Mouse (Mus musculus) gastrocnemius, postnatal 14 days (tissue): Measurements from ENCODE around the gene Marcksl1. TPM values are rescaled to one million over a fixed set of nuclear protein-coding genes. Genes with fewer than 3 reads are reported as not detected.
"Not testable (repeated sequence)": the region's sequence is repeated elsewhere in the genome, so short reads cannot be mapped to it uniquely, and the experiment has no call there.

Experiments
- DNase-seq: peaks from one replicate; pipeline ENCODE4 v3.0.0; 2021; ENCODE audit warnings: mixed read lengths
- intact Hi-C: fragments of 180-260 bp; cut with DNase I; formaldehyde crosslinking; loops from one replicate; pipeline ENCODE4 v1.15.1; 2025; ENCODE audit warnings: low total_unique reads
- total RNA-seq, 2 experiments: library from RNA; stranded (reverse); gene quantifications; 2 replicates each; pipeline ENCODE4 v1.2.3; 2021

The Marcksl1 gene
- total RNA-seq, 2 experiments from 2014 or later = 9.2 to 14.4 TPM

DNA sequence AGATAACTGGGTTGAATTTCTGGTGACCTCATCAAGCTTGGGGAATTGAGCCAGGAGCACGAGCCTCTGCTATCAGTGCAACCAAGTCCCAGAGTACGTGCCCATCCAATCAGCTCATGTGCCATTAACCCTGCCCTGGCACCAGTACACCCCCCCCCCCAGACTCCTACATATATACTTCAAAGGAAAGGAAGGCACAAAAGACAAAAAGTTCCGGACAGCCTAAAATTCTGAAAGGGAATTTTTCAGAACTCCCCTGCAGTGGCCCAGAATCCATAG is 5.2 kb upstream of the Marcksl1 start:
- intact Hi-C loops = no loop called here
- no peak for DNase-seq

GRCm38 (mm10) chr4:129508834-129509600 is 4.4 kb upstream of the Marcksl1 start:
- DNase-seq = no peak
- intact Hi-C loops = no loop called here

DNA sequence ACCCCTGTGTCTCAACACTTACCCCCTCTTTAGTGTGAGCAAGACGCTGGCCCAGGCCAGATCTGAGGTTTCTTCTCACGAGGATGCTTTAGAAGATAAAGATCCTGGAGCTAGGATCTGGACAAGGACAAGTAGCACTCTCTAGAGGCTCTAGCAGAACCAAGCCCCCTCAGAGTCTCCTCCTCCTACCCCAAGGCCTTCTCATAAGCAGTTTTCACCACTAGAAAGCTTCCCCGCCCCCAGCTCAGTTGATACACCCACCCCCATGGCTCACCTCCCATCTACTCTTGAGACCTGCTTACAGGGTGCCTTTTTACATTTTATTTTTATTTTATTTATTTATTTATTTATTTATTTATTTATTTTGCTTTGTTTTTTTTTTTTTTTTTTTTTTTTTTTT is 3.7 kb upstream of the Marcksl1 start:
- intact Hi-C loops = no loop called here
- DNase-seq = no peak

DNA sequence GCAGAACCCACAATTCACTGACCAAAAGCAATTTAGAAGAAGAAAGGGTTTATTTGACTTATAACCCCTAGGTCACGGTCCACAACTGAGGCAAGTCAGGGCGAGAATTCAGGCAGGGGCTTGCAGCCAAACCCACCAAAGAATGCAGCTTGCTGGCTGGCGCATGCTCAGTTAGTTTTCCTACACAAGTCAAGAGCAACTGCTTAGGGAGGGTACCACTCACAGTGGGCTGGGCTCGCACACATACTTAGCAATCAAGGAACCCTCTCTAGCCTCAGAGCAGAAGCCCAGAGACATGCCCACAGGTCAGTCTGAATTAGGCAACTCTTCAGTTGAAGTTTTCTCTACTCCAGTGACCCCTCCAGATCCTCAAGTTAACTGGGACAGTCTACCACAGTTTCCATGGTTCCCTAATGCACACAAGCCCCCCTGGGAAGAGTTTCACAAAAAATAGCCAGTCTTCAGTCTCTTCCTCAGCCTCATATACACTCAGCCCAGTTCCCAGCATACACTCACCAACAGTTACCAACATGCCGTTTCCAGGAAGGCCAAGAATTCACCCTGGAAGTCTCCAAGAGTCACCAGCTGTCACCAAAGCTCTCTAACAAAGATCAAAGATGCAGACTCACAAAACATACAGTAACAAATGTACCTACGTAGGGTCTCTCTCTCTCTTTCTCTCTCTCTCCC is 2.5 kb upstream of the Marcksl1 start:
- DNase-seq = no peak
- intact Hi-C loops = no loop called here

DNA sequence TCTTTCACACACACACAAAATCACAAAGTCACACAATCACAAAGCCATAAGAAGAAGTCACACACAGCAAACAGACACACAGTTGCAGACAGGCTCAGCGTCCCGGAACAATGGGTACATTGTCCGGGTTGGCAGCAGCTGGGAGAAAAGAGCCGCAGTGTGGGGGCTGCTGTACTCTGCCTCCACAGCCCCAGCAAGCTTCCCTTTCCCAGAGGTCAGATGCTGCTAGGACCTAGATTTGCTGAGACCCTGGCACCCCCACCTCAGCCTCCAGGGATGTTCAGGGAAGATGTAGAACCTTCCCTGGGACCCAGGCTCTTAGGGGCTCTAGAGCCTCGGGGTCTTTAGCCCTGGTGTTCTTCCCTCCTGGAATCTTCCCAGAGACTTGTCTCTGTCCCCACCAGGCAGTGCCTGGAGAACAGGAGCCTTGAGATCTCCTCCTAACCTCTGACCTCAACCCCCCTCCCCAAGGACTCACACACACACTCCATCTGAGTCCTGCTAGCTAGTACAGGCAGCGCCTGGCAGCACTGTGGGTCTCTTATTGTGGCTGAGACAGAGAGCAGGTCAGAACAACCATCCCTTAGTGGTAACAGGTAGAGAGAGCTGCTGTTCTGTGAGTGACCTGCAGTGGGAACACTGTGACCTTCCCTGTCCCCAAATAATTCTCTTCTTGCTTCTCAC is 1.8 kb upstream of the Marcksl1 start:
- intact Hi-C loops = no loop called here
- no peak for DNase-seq

DNA sequence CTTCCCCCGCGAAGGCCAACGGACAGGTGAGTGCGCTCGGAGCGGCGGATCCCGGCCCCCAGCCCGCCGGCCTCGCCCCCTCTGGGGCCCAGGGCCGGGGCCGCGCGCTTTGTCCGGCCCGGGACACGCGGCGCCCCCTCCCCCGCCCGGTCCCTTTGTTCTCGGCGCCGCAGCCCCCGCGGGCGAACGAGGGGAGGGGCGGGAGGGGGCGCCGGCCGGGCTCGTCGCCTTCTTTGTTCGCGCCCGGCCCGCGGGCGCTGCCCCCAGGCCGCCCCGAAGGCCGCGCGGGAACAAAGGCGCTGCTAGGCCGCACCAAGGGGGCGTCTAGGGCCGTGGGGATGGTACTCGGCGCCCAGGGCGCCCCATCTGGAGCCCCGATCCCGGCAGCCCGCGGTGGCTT is 510 bp downstream of the Marcksl1 start:
- intact Hi-C loops = no loop called here
- no peak for DNase-seq

DNA sequence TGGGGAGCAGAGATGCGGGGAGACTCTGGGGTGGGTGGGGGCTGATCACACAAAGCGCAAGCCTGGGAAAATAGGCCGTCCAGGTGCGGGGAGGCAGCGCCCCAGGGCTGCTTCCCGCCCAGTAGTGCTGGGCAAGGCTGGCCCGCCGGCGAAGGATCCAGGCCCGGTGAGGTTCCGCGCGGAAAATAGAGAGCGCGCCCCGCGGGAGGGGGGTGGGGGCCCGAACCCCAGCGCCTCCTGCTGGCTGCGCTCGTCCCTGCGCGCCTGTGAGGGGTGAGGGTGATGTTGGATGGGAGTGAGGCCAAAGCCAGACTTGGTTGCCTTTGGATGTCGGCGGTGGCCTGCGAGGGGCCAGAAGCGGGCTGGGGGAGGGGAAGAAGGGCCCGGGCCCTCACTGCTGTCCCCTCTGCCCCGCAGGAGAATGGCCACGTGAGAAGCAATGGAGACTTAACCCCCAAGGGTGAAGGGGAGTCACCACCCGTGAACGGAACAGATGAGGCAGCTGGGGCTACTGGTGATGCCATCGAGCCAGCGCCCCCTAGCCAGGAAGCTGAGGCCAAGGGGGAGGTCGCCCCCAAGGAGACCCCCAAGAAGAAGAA is 1.0 kb downstream of the Marcksl1 start:
- intact Hi-C loops = no loop called here
- DNase-seq = peak; percentile 69

- no peak for DNase-seq
- intact Hi-C loops = no loop called here
These were observed 3.5 kb downstream of the Marcksl1 start for GRCm38 (mm10) chr4:129516925-129517324.

- no peak for DNase-seq
- intact Hi-C loops = no loop called here
These were observed 5.1 kb downstream of the Marcksl1 start for GRCm38 (mm10) chr4:129518519-129518918.

GRCm38 (mm10) chr4:129525338-129525737 is 12.0 kb downstream of the Marcksl1 start:
- intact Hi-C loops = no loop called here
- DNase-seq = no peak

GRCm38 (mm10) chr4:129525889-129526288 is 12.5 kb downstream of the Marcksl1 start:
- no peak for DNase-seq
- intact Hi-C loops = no loop called here

DNA sequence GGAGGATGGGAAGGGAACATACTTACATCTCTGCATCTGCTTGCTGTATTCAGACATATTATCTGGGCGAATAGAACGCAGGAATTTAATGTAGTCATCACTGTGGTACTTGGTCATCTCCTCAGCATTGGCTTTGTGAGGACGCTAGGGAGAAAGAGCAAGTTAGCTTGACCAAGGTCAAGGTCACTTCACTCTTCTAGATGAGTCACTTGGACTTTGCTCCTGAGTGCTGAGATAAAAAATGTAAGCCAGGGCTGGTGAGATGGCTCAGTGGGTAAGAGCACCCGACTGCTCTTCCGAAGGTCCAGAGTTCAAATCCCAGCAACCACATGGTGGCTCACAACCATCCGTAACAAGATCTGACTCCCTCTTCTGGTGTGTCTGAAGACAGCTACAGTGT is 15.5 kb downstream of the Marcksl1 start:
- DNase-seq, intact Hi-C loops: not testable (repeated sequence)

- intact Hi-C loops = loop anchor here (10.0 kb wide), 1 partner anchor 75 kb away; the partner anchor contains the start of genes Dcdc2b and Iqcc
- DNase-seq = peak; percentile 13
These were observed 26.6 kb downstream of the Marcksl1 start for GRCm38 (mm10) chr4:129540012-129540411.

DNA sequence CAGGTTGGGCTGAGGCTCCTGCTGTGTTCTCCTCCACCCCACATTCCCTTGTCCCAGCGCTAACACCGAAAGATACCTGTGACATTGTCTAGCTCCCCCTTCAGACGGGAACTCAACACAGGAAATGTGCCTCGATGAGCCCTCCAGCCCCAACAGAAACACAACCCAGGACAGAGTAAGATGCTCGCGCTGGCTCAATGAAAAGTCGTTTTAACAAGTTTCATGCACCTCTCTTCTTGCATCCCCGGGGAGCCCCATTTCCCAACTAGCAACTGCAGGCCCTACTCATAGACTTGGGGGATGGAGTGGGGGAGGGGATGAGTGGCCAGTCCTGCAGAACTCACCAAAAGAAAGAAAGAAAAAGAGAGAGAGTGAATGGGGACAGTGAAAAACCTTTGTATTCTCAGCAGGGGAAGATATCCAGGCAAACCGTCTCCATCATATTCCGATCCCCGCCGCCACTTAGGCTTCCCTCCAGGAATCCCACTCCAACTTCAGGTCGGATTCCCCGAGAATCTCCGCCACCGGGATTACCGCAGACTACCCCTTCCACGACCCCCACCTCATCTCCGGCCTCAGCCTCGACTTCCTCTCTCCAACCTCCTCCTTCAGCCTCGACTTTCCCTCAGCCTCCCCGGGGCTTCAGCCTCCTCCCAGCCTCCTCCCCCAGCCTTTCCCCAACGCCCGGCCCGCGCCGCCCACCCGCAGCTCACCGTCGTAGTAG is 28.6 kb downstream of the Marcksl1 start:
- no peak for DNase-seq
- intact Hi-C loops = loop anchor here (10.0 kb wide), 1 partner anchor 73 kb away; the partner anchor contains the start of genes Dcdc2b and Iqcc

DNA sequence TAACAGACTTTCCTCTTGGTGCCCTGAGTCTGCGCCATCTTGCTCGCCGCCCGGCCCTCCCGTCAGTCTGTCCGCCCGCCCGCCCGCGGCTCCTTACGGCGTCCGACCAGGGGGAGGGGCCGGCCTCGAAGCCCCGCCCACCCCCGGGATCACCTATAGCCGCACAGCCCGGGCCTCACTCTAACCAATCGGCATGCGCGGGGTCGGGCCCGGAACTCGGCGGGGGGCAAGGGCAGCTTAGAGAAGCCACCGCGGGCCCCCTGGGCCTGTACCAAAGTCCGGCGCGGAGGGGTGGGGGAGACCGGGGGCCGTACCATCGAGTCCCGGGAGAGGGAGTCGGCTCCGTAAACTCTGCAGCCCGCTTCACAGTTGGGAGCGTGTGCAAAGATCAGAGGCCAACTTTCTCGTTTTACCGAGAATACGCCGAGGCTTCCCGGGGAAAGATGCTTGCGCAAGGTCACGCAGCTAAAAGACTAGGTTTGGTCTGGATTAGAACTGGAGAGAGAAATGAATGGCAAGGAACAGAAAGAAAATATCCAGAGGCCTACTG is 29.3 kb downstream of the Marcksl1 start, which contains the start of gene Hdac1:
Gene Hdac1 (minus strand): TSS at position 122 of the 550 bp plus-strand sequence.
- DNase-seq = peak; percentile 99
- intact Hi-C loops = loop anchor here (10.0 kb wide), 1 partner anchor 72 kb away; the partner anchor contains the start of genes Dcdc2b and Iqcc

GRCm38 (mm10) chr4:129544106-129544505 is 30.7 kb downstream of the Marcksl1 start:
- DNase-seq = no peak
- intact Hi-C loops = loop anchor here (10.0 kb wide), 1 partner anchor 71 kb away; the partner anchor contains the start of genes Dcdc2b and Iqcc

- not testable (repeated sequence) for DNase-seq
- intact Hi-C loops = loop anchor here (10.0 kb wide), 1 partner anchor 67 kb away; the partner anchor contains the start of genes Dcdc2b and Iqcc
These were observed 34.2 kb downstream of the Marcksl1 start for GRCm38 (mm10) chr4:129547631-129548030.

DNA sequence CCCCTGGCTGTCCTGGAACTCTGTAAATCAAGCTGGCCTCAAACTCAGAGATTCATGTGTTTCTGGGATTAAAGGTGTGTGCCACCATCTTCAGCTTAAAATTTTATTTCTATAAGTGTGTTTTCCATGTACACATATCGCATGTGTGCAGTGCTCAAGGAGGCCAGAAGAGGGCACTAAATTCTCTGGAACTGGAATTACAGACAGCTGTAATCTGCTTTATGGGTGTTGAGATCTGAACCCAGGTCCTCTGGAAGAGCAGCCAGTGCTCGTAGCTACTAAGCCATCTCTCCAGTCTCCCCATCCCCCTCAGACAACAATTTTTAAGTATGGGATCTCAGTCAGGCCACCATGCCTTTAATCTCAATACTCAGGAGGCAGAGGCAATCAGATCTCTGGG is 35.9 kb downstream of the Marcksl1 start:
- intact Hi-C loops = loop anchor here (10.0 kb wide), 1 partner anchor 65 kb away; the partner anchor contains the start of genes Dcdc2b and Iqcc
- DNase-seq = no peak

DNA sequence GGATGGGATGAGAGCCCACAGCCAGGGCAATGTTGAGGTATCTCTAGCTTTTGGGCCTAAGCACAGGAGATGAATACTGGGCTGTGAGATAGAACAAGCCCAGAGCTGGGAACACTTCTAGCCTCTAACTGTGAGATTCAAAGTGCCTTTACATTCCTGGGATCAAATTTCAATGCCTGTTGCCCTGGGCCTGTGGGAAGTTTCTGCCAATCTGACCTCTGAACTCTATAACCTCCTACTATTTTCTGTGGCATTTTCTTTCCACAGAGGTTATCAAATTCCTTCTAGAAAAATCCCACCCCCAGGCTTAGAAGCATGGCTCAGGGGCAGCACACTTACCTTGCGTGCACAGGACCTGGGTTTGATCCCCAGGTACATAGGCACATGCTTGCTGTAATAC is 36.9 kb downstream of the Marcksl1 start:
- DNase-seq = no peak
- intact Hi-C loops = no loop called here
